Mouse (Mus musculus): ENCODE data around the gene Vmn1r115. TPM values are rescaled to one million over a fixed set of nuclear protein-coding genes. Genes with fewer than 3 reads are reported as not detected.
"Not testable (repeated sequence)": the region's sequence is repeated elsewhere in the genome, so short reads cannot be mapped to it uniquely, and the experiment has no call there.

Vmn1r115 gene
- not detected for total RNA-seq (2021)

GRCm38 (mm10) chr7:20844885-20845284 lies at the start of gene Vmn1r115:
TSS of gene Vmn1r115 (minus strand) at chr7:20844985.
- DNase-seq; intact Hi-C loops (cut with DNase I): not testable (repeated sequence)

DNA sequence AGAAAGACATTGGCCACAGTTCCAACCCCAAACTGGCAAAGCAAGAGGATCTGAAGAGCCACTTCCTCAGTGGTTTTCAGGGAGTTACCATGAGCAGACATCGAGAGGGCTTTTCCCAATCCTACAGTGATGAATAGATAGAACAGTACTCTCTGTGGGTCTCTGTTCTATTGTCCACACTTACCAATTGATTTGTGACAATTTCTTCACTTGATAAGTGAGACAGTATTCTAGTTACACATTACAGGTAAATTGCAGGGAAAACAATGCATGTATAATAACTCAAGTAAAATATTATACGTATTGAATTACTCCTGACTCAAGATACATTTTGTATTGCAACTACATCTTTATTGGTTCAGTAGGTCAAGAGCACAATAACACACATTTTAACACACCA lies 39.2 kb upstream of the Vmn1r115 start, which contains the start of gene Vmn1r117:
Gene Vmn1r117 (minus strand): TSS at position 101 of the 400 bp plus-strand sequence.
- DNase-seq; intact Hi-C loops (cut with DNase I): not testable (repeated sequence)

- DNase-seq; intact Hi-C loops (cut with DNase I): not testable (repeated sequence)
Observed at GRCm38 (mm10) chr7:20871956-20872355, 27.2 kb upstream of the Vmn1r115 start, which contains the start of gene Vmn1r116. TSS of gene Vmn1r116 (plus strand) at chr7:20872256.

DNA sequence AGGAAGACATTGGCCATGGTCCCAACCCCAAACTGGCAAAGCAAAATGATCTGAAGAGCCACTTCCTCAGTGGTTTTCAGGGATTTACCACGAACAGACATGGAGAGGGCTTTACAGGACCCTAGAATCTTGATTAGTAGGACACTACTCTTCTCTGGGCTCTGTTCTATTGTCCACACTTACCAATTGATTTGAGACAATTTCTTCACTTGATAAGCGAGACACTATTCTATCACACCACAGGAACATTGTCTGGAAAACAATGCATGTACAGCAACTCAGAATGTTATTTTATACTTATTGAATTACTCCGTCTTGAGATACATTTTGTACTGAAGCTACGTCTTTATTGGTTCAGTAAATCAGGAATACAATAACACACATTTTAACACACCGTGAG lies 32.7 kb downstream of the Vmn1r115 start, which contains the start of gene Vmn1r114:
Gene Vmn1r114 (minus strand): TSS at position 101 of the 400 bp plus-strand sequence.
- DNase-seq; intact Hi-C loops (cut with DNase I): not testable (repeated sequence)

Other genes with a start within 250 kb of the Vmn1r115 start
- gene Gm4513, start 246.0 kb downstream of the Vmn1r115 start, total RNA-seq (2021), result not detected
- gene Vmn1r107, start 176.1 kb downstream of the Vmn1r115 start, total RNA-seq (2021), result not detected
- not detected for gene Vmn1r111, start 141.8 kb downstream of the Vmn1r115 start, total RNA-seq (2021)
- not detected for gene Gm10668, start 114.4 kb downstream of the Vmn1r115 start, total RNA-seq (2021)
- gene Vmn1r112, start 73.8 kb downstream of the Vmn1r115 start, total RNA-seq (2021), result not detected
- not detected for gene Vmn1r113, start 57.7 kb downstream of the Vmn1r115 start, total RNA-seq (2021)
- not detected for gene Vmn1r114, start 32.8 kb downstream of the Vmn1r115 start, total RNA-seq (2021)
- gene Vmn1r116, start 27.3 kb upstream of the Vmn1r115 start, total RNA-seq (2021), result not detected
- not detected for gene Vmn1r117, start 39.1 kb upstream of the Vmn1r115 start, total RNA-seq (2021)
- not detected for gene Vmn1r118, start 67.4 kb upstream of the Vmn1r115 start, total RNA-seq (2021)
- not detected for gene Vmn1r119, start 167.5 kb upstream of the Vmn1r115 start, total RNA-seq (2021)
- not detected for gene Vmn1r120, start 208.8 kb upstream of the Vmn1r115 start, total RNA-seq (2021)